Mouse (Mus musculus) liver, adult 2 months (tissue): ENCODE measurements around the gene Prr5l.

ENCODE experiments used
- CTCF ChIP-seq: fragments of 200-500 bp; IDR thresholded peaks from 2 replicates; pipeline ENCODE4 v1.5.1; 2011; ENCODE audit warnings: low read depth, low read length, control low read depth
- POLR2A ChIP-seq: fragments of 200-500 bp; IDR thresholded peaks from 2 replicates; pipeline ENCODE4 v1.6.1; 2011; ENCODE audit warnings: low read length, control low read depth; ENCODE audit not compliant: insufficient read depth; ENCODE audit errors: extremely low read depth

- TF ChIP-seq CTCF = no peak
- no peak for TF ChIP-seq POLR2A
These were observed 194.8 kb downstream of the Prr5l start for GRCm38 (mm10) chr2:101688011-101688410.
